Mouse (Mus musculus) embryonic facial prominence, embryonic 15.5 days (tissue): ENCODE measurements around the gene Acot11. TPM values are rescaled to one million over a fixed set of nuclear protein-coding genes. Genes with fewer than 3 reads are reported as not detected.

Source experiments
- ATAC-seq: fragments of 200-750 bp; cut with Nextera tagmentation; 2 replicates; pipeline ENCODE4 v1.8.0; 2017; ENCODE audit warnings: low read depth, moderate TSS enrichment; ENCODE audit not compliant: insufficient number of reproducible peaks, low FRiP score, low TSS enrichment
- H3K27ac ChIP-seq: fragments of 300-500 bp; sonication (generic); replicated peaks from 2 replicates; pipeline ENCODE4 v1.5.1; 2015; ENCODE audit warnings: mild to moderate bottlenecking, inconsistent platforms
- H3K27me3 ChIP-seq: fragments of 300-500 bp; sonication (generic); 2 replicates; pipeline ENCODE4 v1.6.1; 2015; ENCODE audit warnings: inconsistent platforms
- H3K36me3 ChIP-seq: fragments of 300-500 bp; sonication (generic); 2 replicates; pipeline ENCODE4 v1.6.1; 2015; ENCODE audit warnings: mild to moderate bottlenecking, inconsistent platforms
- H3K4me1 ChIP-seq: fragments of 300-500 bp; sonication (generic); 2 replicates; pipeline ENCODE4 v1.6.1; 2015; ENCODE audit warnings: inconsistent platforms
- H3K4me2 ChIP-seq: fragments of 300-500 bp; sonication (generic); replicated peaks from 2 replicates; pipeline ENCODE4 v1.6.1; 2015; ENCODE audit warnings: mild to moderate bottlenecking, inconsistent platforms
- H3K4me3 ChIP-seq: fragments of 300-500 bp; sonication (generic); replicated peaks from 2 replicates; pipeline ENCODE4 v1.5.1; 2015; ENCODE audit warnings: mild to moderate bottlenecking, inconsistent platforms
- H3K9ac ChIP-seq: fragments of 300-500 bp; sonication (generic); 2 replicates; pipeline ENCODE4 v1.6.1; 2015; ENCODE audit warnings: inconsistent platforms
- H3K9me3 ChIP-seq: fragments of 300-500 bp; sonication (generic); replicated peaks from 2 replicates; pipeline ENCODE4 v1.6.1; 2016; ENCODE audit warnings: inconsistent platforms
- WGBS: fragments of 180-500 bp; shearing (Covaris S2); methylation state at CpG from one replicate; pipeline ENCODE4 v1.1.7; 2015; 5-methylcytosine and 5-hydroxymethylcytosine counted together
- polyA plus RNA-seq: library from polyadenylated mRNA; unstranded; fragments of >200 nt; fragmentation: Nextera tagmentation; extraction: Ambion mirVana; gene quantifications from 2 replicates; pipeline ENCODE4 v1.2.1, GENCODE M21; 2015

The Acot11 gene
- polyA plus RNA-seq, 1 experiment from 2014 or later: 3.0 TPM

DNA sequence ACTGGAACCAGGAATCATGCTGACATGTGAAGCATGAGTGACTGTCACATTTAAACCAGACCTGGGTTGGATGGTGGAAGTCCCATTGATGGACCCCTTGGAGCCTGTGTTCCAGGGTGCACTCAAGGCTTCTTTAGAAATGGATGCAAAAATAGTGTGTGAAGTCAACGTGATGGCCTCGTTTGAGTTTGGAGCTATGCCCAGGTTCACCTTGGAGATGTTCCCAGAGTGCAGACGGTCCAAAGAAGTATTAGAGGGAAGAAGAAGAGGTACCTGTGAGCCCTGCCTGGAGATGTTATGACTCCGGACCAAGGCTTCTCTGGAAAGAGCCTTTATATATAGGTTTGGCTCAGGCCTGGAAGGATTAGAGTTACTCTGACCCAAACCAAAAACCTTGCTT, 84.2 kb downstream of the Acot11 start:
- H3K27me3 ChIP-seq: no peaks in the 10 kb centered on the region
- H3K27ac ChIP-seq: no peak overlapping the region
- ATAC-seq: no peak
- WGBS: 74% methylated on average over 4 of the region's 4 CpGs
- H3K9me3 ChIP-seq: no peaks in the 10 kb centered on the region
- H3K9ac ChIP-seq: no peak overlapping the region
- H3K4me1 ChIP-seq: no peaks in the 10 kb centered on the region
- H3K4me2 ChIP-seq: no peak overlapping the region
- H3K4me3 ChIP-seq: no peak overlapping the region
- no peaks in the 10 kb centered on the region for H3K36me3 ChIP-seq

DNA sequence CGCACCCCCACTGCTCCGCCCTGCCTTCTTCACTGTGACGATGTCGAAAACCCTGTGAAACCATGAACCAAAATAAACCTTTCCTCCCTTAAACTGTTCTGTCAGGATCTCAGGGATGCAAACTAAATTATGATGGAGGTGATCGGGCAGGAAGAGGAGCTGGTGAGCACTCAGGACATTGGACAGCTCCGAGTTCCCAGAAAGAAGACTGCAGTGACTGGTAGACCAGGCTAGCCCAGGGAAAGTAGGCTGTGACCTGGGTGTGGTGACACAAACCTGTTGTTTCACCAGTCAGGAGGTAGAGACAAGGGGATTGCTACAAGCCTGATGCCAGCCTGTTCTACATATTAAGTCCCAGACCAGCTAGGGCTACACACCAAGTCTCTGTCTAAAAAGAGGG, 91.2 kb downstream of the Acot11 start:
- no peak overlapping the region for H3K4me2 ChIP-seq
- no peak for ATAC-seq
- no peaks in the 10 kb centered on the region for H3K4me1 ChIP-seq
- no peaks in the 10 kb centered on the region for H3K36me3 ChIP-seq
- no peaks in the 10 kb centered on the region for H3K9me3 ChIP-seq
- H3K9ac ChIP-seq: no peak overlapping the region
- WGBS: 88% methylated on average over 6 of the region's 6 CpGs
- H3K27ac ChIP-seq: no peak overlapping the region
- no peaks in the 10 kb centered on the region for H3K27me3 ChIP-seq
- H3K4me3 ChIP-seq: no peak overlapping the region

DNA sequence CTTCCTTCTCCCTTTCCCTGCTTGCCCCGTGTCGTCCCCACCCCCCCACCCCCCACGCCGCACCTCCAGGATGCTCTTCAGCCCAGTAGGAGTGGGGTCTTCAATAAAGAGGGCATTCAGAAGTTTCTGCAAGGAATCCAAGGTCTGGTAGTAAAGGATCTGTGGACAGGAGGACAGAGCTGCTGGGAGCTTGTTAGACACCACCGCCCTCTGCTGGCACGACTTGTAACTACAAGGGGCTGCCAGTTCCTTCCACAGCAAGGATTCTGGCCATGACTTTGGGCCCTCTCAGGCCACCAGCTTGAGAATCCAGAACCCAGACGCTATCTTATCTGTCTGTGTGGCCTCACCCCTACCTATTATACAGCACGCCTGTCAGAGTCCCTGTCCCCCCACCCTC, 96.4 kb downstream of the Acot11 start:
- ATAC-seq: 0 out of 2 replicates have a peak, but pooled peaks have one; percentile 12
- H3K4me2 ChIP-seq: peak overlapping the region; percentile 38; the same call in 1 of the 2 replicates
- 1% methylated on average over 8 of the region's 8 CpGs for WGBS

DNA sequence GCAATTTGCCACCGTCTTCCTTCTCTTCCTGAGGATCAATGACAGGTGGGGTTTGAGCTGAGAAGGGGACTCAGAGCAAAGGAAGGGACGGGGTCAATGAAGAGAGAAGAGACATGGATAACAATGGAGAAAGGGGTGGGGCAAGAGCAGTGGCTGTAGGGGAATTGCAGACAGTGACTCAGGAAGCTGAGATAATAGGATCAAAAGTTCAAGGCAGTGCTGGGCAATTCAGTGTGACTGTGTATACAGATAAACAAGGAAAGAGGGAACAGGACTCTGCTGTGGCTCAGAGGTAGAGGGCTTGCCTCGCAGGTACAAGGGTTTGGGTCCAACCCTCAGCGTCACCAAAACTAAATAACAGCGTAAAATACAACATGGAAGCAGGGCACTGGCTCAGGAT, 96.8 kb downstream of the Acot11 start:
- Histone ChIP-seq H3K9ac (no peak overlapping the region), H3K27me3 (no peaks in the 10 kb centered on the region), H3K27ac (no peak overlapping the region), H3K36me3 (no peaks in the 10 kb centered on the region), H3K4me3 (no peak overlapping the region), H3K9me3 (no peaks in the 10 kb centered on the region), H3K4me2 (peak overlapping the region; percentile 38; the same call in 1 of the 2 replicates), H3K4me1 (0 out of 2 replicates have a peak, but pooled peaks cover 9% of the 10 kb centered on the region)
- 38% methylated on average over 5 of the region's 5 CpGs for WGBS
- ATAC-seq: no peak

More for the DNA sequence above, 96.4 kb downstream of the Acot11 start:
- Histone ChIP-seq H3K36me3 (no peaks in the 10 kb centered on the region), H3K4me3 (no peak overlapping the region), H3K4me1 (0 out of 2 replicates have a peak, but pooled peaks cover 9% of the 10 kb centered on the region), H3K27ac (no peak overlapping the region), H3K9me3 (no peaks in the 10 kb centered on the region), H3K9ac (no peak overlapping the region), H3K27me3 (no peaks in the 10 kb centered on the region)

DNA sequence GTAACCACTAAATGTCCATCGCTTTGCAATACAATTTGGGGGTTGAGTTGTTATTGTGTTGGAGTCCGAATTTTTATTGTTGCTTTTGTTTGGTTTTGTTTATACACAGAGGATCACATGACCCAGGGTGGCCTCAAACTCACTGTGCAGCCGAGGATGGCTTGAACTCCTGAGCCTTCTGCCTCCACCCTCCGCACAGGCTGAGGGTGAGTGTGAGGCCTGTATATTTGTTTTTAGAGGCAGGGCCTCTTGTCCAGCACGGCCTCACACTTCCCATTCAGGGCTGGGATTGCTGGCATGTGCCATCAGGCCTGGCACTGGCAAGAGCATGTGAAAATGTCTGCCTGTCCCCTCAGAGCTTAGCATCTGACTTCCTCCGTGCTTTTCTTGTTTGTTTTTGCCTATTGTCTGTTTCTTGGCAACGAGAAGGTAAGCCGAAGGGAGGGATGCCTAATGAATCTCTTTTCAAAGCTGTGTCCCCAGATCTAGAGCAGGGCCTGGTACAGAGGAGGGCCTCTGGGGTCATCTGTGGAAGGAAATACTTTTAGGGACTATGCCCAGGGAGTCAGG, 99.6 kb downstream of the Acot11 start:
- H3K9ac ChIP-seq: no peak overlapping the region
- no peaks in the 10 kb centered on the region for H3K9me3 ChIP-seq
- 0 out of 2 replicates have a peak, but pooled peaks cover 10% of the 10 kb centered on the region for H3K4me1 ChIP-seq
- no peaks in the 10 kb centered on the region for H3K27me3 ChIP-seq
- 55% methylated on average over 8 of the region's 8 CpGs for WGBS
- no peaks in the 10 kb centered on the region for H3K36me3 ChIP-seq
- no peak overlapping the region for H3K4me2 ChIP-seq
- no peak overlapping the region for H3K27ac ChIP-seq
- no peak for ATAC-seq
- H3K4me3 ChIP-seq: no peak overlapping the region

DNA sequence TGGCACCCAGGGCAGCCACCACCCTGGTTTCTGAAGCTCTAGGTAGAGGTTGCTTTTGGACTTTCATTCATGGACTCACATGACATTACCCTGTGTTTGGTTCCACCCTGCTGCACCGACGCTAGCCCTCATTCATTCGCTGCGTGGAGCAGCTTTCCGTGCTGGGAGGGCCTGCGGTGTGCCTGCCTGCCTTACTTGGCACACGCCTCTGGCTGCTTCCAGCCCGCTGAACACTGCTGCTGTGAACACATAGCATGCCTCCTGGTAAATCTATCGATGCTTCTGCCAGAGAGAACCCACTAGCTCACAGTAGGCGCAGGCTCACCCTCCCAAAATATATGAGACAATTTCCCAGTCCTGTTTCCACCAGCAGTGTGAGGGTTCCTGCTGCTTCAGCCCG, 100.4 kb downstream of the Acot11 start:
- Histone ChIP-seq H3K36me3 (no peaks in the 10 kb centered on the region), H3K27me3 (no peaks in the 10 kb centered on the region), H3K27ac (no peak overlapping the region; the same call in 1 of the 2 replicates), H3K9ac (no peak overlapping the region), H3K4me3 (no peak overlapping the region), H3K4me2 (no peak overlapping the region), H3K9me3 (no peaks in the 10 kb centered on the region), H3K4me1 (peaks cover 15% of the 10 kb centered on the region; the same call in 1 of the 2 replicates)
- WGBS: 60% methylated on average over 11 of the region's 11 CpGs
- ATAC-seq: no peak

DNA sequence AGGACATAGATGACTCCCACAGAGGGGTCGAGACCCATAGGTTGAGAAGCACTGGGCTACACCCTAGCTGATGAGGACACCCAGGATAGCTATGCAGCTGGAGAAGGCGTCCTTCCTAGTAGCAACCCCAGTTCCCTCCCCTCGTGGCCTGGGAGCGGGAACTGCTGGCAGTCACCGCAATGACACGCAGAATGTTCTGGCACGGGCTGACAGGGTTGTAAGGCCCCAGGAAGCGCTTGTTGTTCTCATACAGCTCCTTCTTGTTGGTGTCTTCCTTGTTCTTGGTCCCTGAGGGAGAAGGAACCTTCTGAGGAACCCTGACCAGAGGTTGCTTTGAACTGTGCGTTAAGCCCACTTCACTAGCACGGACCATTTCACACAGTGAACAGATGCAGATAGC, 100.8 kb downstream of the Acot11 start:
- Histone ChIP-seq H3K4me2 (no peak overlapping the region), H3K4me1 (peaks cover 15% of the 10 kb centered on the region; the same call in 1 of the 2 replicates), H3K9ac (no peak overlapping the region), H3K27ac (no peak overlapping the region), H3K9me3 (no peaks in the 10 kb centered on the region), H3K27me3 (no peaks in the 10 kb centered on the region), H3K4me3 (no peak overlapping the region), H3K36me3 (no peaks in the 10 kb centered on the region)
- ATAC-seq: no peak
- WGBS: 77% methylated on average over 10 of the region's 10 CpGs

DNA sequence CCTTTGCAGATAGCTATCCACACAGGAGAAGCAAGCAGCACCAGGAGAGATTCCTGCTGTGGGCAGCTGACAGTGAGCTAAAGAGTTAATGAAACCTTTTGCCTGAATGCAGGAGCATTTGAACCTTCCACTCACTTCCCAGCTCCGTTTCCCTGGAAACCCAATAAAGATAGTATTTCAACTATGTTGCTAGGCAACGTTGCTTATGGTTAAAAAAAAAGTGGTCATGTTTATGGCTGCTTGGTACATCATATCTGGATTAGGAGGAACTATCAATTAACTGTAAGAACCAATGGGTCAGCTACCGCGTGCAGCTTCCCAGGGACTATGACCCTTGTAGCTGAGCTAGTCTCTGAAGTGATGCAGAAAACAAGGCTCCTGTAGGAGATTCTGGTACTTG, 104.0 kb downstream of the Acot11 start:
- Histone ChIP-seq H3K36me3 (no peaks in the 10 kb centered on the region), H3K27ac (no peak overlapping the region), H3K27me3 (peaks cover 8% of the 10 kb centered on the region; the same call in 1 of the 2 replicates), H3K9ac (no peak overlapping the region), H3K9me3 (no peaks in the 10 kb centered on the region), H3K4me1 (peaks cover 11% of the 10 kb centered on the region; the same call in 1 of the 2 replicates), H3K4me2 (no peak overlapping the region), H3K4me3 (no peak overlapping the region)
- 32% methylated on average over 4 of the region's 4 CpGs for WGBS
- no peak for ATAC-seq

DNA sequence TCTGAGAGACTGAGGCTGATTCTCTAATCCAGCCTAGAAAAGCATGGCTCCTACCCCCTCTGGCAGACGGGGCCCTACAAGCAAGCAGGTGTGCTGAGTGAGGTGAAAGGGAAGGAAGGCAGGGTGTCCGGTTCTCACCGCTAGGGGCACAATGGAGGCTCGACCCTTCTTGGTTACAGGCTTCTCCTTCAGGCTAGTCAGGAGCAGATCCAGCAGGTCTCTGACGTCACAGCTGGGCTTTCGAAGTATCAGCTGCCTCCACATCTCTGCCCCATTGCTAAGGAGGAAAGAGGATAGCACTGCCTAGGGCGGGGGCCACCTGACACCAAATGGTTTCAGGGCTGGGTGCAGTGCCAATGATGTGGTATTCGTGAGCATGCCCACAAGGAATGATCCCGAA, 104.8 kb downstream of the Acot11 start:
- no peak; the same call in 1 of the 2 replicates for ATAC-seq
- H3K27me3 ChIP-seq: peaks cover 8% of the 10 kb centered on the region; the same call in 1 of the 2 replicates
- no peak overlapping the region for H3K4me3 ChIP-seq
- H3K9me3 ChIP-seq: no peaks in the 10 kb centered on the region
- 14% methylated on average over 9 of the region's 9 CpGs for whole genome bisulfite sequencing
- H3K27ac ChIP-seq: no peak overlapping the region
- no peak overlapping the region for H3K4me2 ChIP-seq
- H3K36me3 ChIP-seq: no peaks in the 10 kb centered on the region
- H3K9ac ChIP-seq: no peak overlapping the region
- H3K4me1 ChIP-seq: peaks cover 8% of the 10 kb centered on the region; the same call in 1 of the 2 replicates

Other genes starting within 250 kb of the Acot11 start
- gene Dhcr24, start 244.0 kb downstream of the Acot11 start, polyA plus RNA-seq: 4.5 and 5.7 TPM in 2 replicates
- gene Lexm, start 187.8 kb downstream of the Acot11 start, polyA plus RNA-seq: 0.24 TPM in 1 of 2 replicates, not detected in the other
- 9.8 and 12.4 TPM in 2 replicates for gene Ttc22, start 182.6 kb downstream of the Acot11 start, polyA plus RNA-seq
- 13.2 and 14.3 TPM in 2 replicates for gene Pars2, start 153.9 kb downstream of the Acot11 start, polyA plus RNA-seq
- gene Ttc4, start 126.1 kb downstream of the Acot11 start, polyA plus RNA-seq: 97.5 and 102 TPM in 2 replicates
- gene Mroh7, start 74.1 kb downstream of the Acot11 start, polyA plus RNA-seq: 0.39 and 0.57 TPM in 2 replicates
- 0.14 and 0.33 TPM in 2 replicates for gene Fam151a, start 71.1 kb downstream of the Acot11 start, polyA plus RNA-seq
- gene Ssbp3, start 105.7 kb upstream of the Acot11 start, polyA plus RNA-seq: 136 and 137 TPM in 2 replicates